Mouse (Mus musculus): Measurements from ENCODE around the gene Ube2q1.

The Ube2q1 gene

GRCm38 (mm10) chr3:89772968-89773709, at the start of gene Ube2q1:
Ube2q1 (plus strand) TSS chr3:89773616.
- DNase-seq, result peak; percentile 96

- peak; percentile 71 for DNase-seq
Measured at GRCm38 (mm10) chr3:89727028-89727427, 46.4 kb upstream of the Ube2q1 start.

- DNase-seq, result no peak
Measured at GRCm38 (mm10) chr3:89728848-89729247, 44.6 kb upstream of the Ube2q1 start.

- DNase-seq, result peak; percentile 91
Measured at GRCm38 (mm10) chr3:89730350-89731331, 42.8 kb upstream of the Ube2q1 start.

- DNase-seq, result no peak
Measured at GRCm38 (mm10) chr3:89732091-89732490, 41.3 kb upstream of the Ube2q1 start.

GRCm38 (mm10) chr3:89738509-89738908, 34.9 kb upstream of the Ube2q1 start:
- no peak for DNase-seq

- DNase-seq, result no peak
Measured at GRCm38 (mm10) chr3:89752307-89752706, 21.1 kb upstream of the Ube2q1 start.

GRCm38 (mm10) chr3:89755283-89755682, 18.1 kb upstream of the Ube2q1 start:
- DNase-seq, result no peak

GRCm38 (mm10) chr3:89757851-89758250, 15.6 kb upstream of the Ube2q1 start:
- no peak for DNase-seq

- DNase-seq, result no peak
Measured at GRCm38 (mm10) chr3:89759786-89760185, 13.6 kb upstream of the Ube2q1 start.

GRCm38 (mm10) chr3:89764119-89764724, 9.2 kb upstream of the Ube2q1 start, which contains the start of gene Chrnb2:
Chrnb2 (minus strand) TSS chr3:89764632.
- DNase-seq, result peak; percentile 77

- DNase-seq, result no peak
Measured at GRCm38 (mm10) chr3:89769584-89769983, 3.8 kb upstream of the Ube2q1 start.

GRCm38 (mm10) chr3:89770425-89771002, 2.9 kb upstream of the Ube2q1 start:
- DNase-seq, result no peak

- DNase-seq, result peak; percentile 89
Measured at GRCm38 (mm10) chr3:89772588-89772967, 838 bp upstream of the Ube2q1 start.

GRCm38 (mm10) chr3:89773740-89774211, 360 bp downstream of the Ube2q1 start:
- DNase-seq, result no peak

GRCm38 (mm10) chr3:89774236-89774960, 982 bp downstream of the Ube2q1 start:
- peak; percentile 38 for DNase-seq

- no peak for DNase-seq
Measured at GRCm38 (mm10) chr3:89776001-89776400, 2.6 kb downstream of the Ube2q1 start.

- DNase-seq, result no peak
Measured at GRCm38 (mm10) chr3:89780102-89780501, 6.7 kb downstream of the Ube2q1 start.

- no peak for DNase-seq
Measured at GRCm38 (mm10) chr3:89781640-89782039, 8.2 kb downstream of the Ube2q1 start.

- peak; percentile 26 for DNase-seq
Measured at GRCm38 (mm10) chr3:89784991-89785753, 11.8 kb downstream of the Ube2q1 start.

GRCm38 (mm10) chr3:89786275-89786674, 12.9 kb downstream of the Ube2q1 start:
- DNase-seq, result no peak

All from thymus, postnatal 25 days (tissue).